Mouse (Mus musculus): Measurements from ENCODE around the gene Ubqlnl.

Ubqlnl gene

GRCm38 (mm10) chr7:104150456-104150855 lies at the start of gene Ubqlnl:
Gene Ubqlnl (minus strand): TSS chr7:104150556.
- DNase-seq (ENCODE audit: low spot score), result no peak

- no peak for DNase-seq (ENCODE audit: low spot score)
Measured at GRCm38 (mm10) chr7:104199822-104200221, 49.5 kb upstream of the Ubqlnl start.

- DNase-seq (ENCODE audit: low spot score), result no peak
Measured at GRCm38 (mm10) chr7:104195885-104196284, 45.5 kb upstream of the Ubqlnl start, which contains the start of gene Olfr649. Gene Olfr649 (minus strand): TSS chr7:104195985.

- DNase-seq (ENCODE audit: low spot score), result no peak
Measured at GRCm38 (mm10) chr7:104191275-104191674, 40.9 kb upstream of the Ubqlnl start.

- no peak for DNase-seq (ENCODE audit: low spot score)
Measured at GRCm38 (mm10) chr7:104183292-104183691, 32.9 kb upstream of the Ubqlnl start, which contains the start of gene Olfr648. Gene Olfr648 (minus strand): TSS chr7:104183392.

- no peak for DNase-seq (ENCODE audit: low spot score)
Measured at GRCm38 (mm10) chr7:104179074-104179473, 28.7 kb upstream of the Ubqlnl start.

GRCm38 (mm10) chr7:104178422-104179054 lies 28.2 kb upstream of the Ubqlnl start:
- no peak for DNase-seq (ENCODE audit: low spot score)

- no peak for DNase-seq (ENCODE audit: low spot score)
Measured at GRCm38 (mm10) chr7:104175085-104175484, 24.7 kb upstream of the Ubqlnl start.

- no peak for DNase-seq (ENCODE audit: low spot score)
Measured at GRCm38 (mm10) chr7:104169634-104170204, 19.4 kb upstream of the Ubqlnl start.

- no peak for DNase-seq (ENCODE audit: low spot score)
Measured at GRCm38 (mm10) chr7:104167105-104167504, 16.7 kb upstream of the Ubqlnl start.

- no peak for DNase-seq (ENCODE audit: low spot score)
Measured at GRCm38 (mm10) chr7:104143179-104143578, 7.2 kb downstream of the Ubqlnl start, which contains the start of gene Ubqln3. Gene Ubqln3 (minus strand): TSS chr7:104143279.

- DNase-seq (ENCODE audit: low spot score), result no peak
Measured at GRCm38 (mm10) chr7:104137305-104137704, 13.1 kb downstream of the Ubqlnl start, which contains the start of gene Olfr643. Gene Olfr643 (minus strand): TSS chr7:104137405.

- DNase-seq (ENCODE audit: low spot score), result no peak
Measured at GRCm38 (mm10) chr7:104129726-104130125, 20.6 kb downstream of the Ubqlnl start, which contains the start of gene Ubqln5. Gene Ubqln5 (minus strand): TSS chr7:104129826.

GRCm38 (mm10) chr7:104104757-104104972 lies 45.7 kb downstream of the Ubqlnl start, which contains the start of gene Olfr646:
Gene Olfr646 (plus strand): TSS chr7:104104873.
- no peak for DNase-seq (ENCODE audit: low spot score)

GRCm38 (mm10) chr7:104103913-104104756 lies 46.2 kb downstream of the Ubqlnl start:
- no peak for DNase-seq (ENCODE audit: low spot score)

All from ovary, postnatal 10 days (tissue).